Mouse (Mus musculus): Measurements from ENCODE around the gene Ano10.

GRCm38 (mm10) chr9:122128686-122129085, 165.5 kb downstream of the Ano10 start:
- TF ChIP-seq POLR2A (IDR thresholded peaks at IDR 0.05; ENCODE audit: borderline replicate concordance, control insufficient read depth, low read depth, low read length) (peak; percentile 38; the same call in 1 of the 2 replicates), CTCF (IDR thresholded peaks at IDR 0.05; ENCODE audit: control insufficient read depth, insufficient read depth, low read length) (no peak)

All from bone marrow, adult 2 months (tissue).